ENCODE assay signal across 8 mouse cellular contexts in the genomic region with DNA sequence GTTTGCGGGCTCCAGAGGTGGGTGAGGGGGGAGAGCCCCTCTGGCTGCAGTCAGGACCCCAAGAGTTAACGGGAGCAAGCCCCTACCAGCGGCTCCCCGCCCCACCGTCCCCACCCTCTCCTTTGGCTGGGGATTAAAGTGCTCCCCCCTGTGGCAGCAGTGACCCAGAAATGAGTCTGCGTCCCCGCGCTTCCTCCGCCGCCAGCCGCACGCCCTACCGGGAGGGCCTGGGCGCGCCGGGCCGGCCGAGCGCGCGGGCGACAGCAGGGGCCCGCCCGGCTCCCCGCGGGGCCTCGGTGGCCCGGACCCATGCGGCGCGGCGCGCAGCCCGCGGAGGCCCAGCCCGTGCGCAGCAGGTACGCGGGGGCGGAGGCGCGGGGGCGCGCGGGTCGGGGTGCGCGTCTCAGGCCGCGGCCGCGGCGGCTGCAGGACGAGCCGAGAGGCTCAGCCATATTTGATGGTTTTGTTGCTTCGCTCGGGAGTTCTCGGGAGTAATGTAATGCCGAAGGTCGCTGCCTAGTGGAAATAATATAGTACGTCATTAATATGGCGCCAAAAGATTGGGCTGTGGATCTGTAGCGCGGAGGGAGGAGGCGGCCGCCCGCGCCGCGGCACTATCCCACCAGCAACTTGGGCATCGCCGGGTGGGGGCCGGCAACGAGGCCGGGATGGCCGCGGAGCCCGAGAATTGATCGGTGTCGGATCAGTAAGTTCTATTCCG. TPM values are rescaled to one million over a fixed set of nuclear protein-coding genes. Genes with fewer than 3 reads are reported as not detected.
DNase-seq lines count a peak whose midpoint lies in the region; ATAC-seq and TF ChIP-seq lines count a peak whose summit lies in the region.

No protein-coding gene starts in this region.

- ATAC-seq in forebrain, embryonic 16.5 days, result peak; percentile 61
- ATAC-seq in lung, embryonic 14.5 days (ENCODE audit: insufficient read depth), result peak; percentile 80

- peak overlapping the region; percentile 94 for H3K9ac ChIP-seq in forebrain, embryonic 16.5 days (replicated peaks; ENCODE audit: low read depth, low read length)
- H3K9ac ChIP-seq in lung, embryonic 14.5 days, result peak overlapping the region; percentile 79

- DNase-seq in ES-CJ7 (ENCODE audit: low read depth, low spot score), result peak; percentile 63
- peak; percentile 76 for DNase-seq in cerebellum, adult 11-12 months
- DNase-seq in heart, postnatal 36 days, result peak; percentile 78 to 89
- peak; percentile 58 to 76 for DNase-seq in layer of hippocampus, adult 2 months (ENCODE audit: low spot score in 2 of 2)
- peak; percentile 90 for DNase-seq in lung, embryonic 14.5 days
- DNase-seq in thymus, adult 18-20 months, result peak; percentile 59 to 69

- peak overlapping the region; percentile 98 for H3K27ac ChIP-seq in forebrain, embryonic 16.5 days (ENCODE audit: low read length)
- peak overlapping the region; percentile 83 for H3K27ac ChIP-seq in layer of hippocampus, adult 2 months
- peak overlapping the region; percentile 93 for H3K27ac ChIP-seq in lung, embryonic 14.5 days (ENCODE audit: low read depth)
- peak overlapping the region; percentile 68 for H3K27ac ChIP-seq in olfactory bulb, adult 2 months (ENCODE audit: insufficient read depth, low read depth, low read length)

- H3K9me3 ChIP-seq in forebrain, embryonic 16.5 days (ENCODE audit: control insufficient read depth, low read length), result no peaks in the 10 kb centered on the region
- H3K9me3 ChIP-seq in lung, embryonic 14.5 days (ENCODE audit: low read depth, low read length), result no peaks in the 10 kb centered on the region

- no peaks in the 10 kb centered on the region for H3K27me3 ChIP-seq in forebrain, embryonic 16.5 days (replicated peaks; ENCODE audit: control insufficient read depth, insufficient read depth, low read length)
- H3K27me3 ChIP-seq in lung, embryonic 14.5 days (ENCODE audit: insufficient read depth, low read length), result no peaks in the 10 kb centered on the region

- peak overlapping the region; percentile 77 for H3K4me2 ChIP-seq in forebrain, embryonic 16.5 days (ENCODE audit: low read length)
- peak overlapping the region; percentile 97 for H3K4me2 ChIP-seq in lung, embryonic 14.5 days

- peak overlapping the region; percentile 84 for H3K4me3 ChIP-seq in forebrain, embryonic 16.5 days (replicated peaks; ENCODE audit: low read length)
- peak overlapping the region; percentile 92 for H3K4me3 ChIP-seq in layer of hippocampus, adult 2 months
- H3K4me3 ChIP-seq in lung, embryonic 14.5 days (ENCODE audit: low read depth, low read length), result peak overlapping the region; percentile 70
- H3K4me3 ChIP-seq in olfactory bulb, adult 2 months (ENCODE audit: insufficient read depth, low read depth, low read length), result peak overlapping the region; percentile 94

- TF ChIP-seq CTCF in layer of hippocampus, adult 2 months (conservative IDR thresholded peaks at IDR 0.05), result peak; percentile 71
- peak; percentile 65 for TF ChIP-seq CTCF in lung, embryonic 14.5 days (IDR thresholded peaks at IDR 0.05; ENCODE audit: low read depth)
- peak; percentile 45; the same call in 1 of the 2 replicates for TF ChIP-seq CTCF in olfactory bulb, adult 2 months (IDR thresholded peaks at IDR 0.05; ENCODE audit: insufficient read depth, low read depth, low read length)

- WGBS in forebrain, embryonic 16.5 days, result 0% methylated on average over 40 of the region's 81 CpGs
- WGBS in lung, embryonic 14.5 days, result under 1% methylated on average over 81 of the region's 81 CpGs
- WGBS in olfactory bulb, adult 2 months, result under 1% methylated on average over 81 of the region's 81 CpGs

- peaks cover 11% of the 10 kb centered on the region for H3K4me1 ChIP-seq in forebrain, embryonic 16.5 days (replicated peaks; ENCODE audit: control insufficient read depth, insufficient read depth, low read length)
- no peaks in the 10 kb centered on the region for H3K4me1 ChIP-seq in lung, embryonic 14.5 days (ENCODE audit: insufficient read depth)
- peaks cover 3% of the 10 kb centered on the region for H3K4me1 ChIP-seq in olfactory bulb, adult 2 months (ENCODE audit: control insufficient read depth, insufficient read depth, low read length)

- H3K36me3 ChIP-seq in forebrain, embryonic 16.5 days (ENCODE audit: control insufficient read depth, insufficient read depth), result no peaks in the 10 kb centered on the region
- H3K36me3 ChIP-seq in lung, embryonic 14.5 days (ENCODE audit: insufficient read depth), result no peaks in the 10 kb centered on the region

- intact Hi-C loops in heart, postnatal 36 days (cut with DNase I), result loop anchor here (5.0 kb wide), 5 partner anchors 66 to 381 kb away; no protein-coding TSS in a partner anchor

- peak; percentile 28; the same call in 1 of the 2 replicates for TF ChIP-seq POLR2A in olfactory bulb, adult 2 months (IDR thresholded peaks at IDR 0.05; ENCODE audit: insufficient read depth, low read depth, low read length)

RNA-seq across cellular contexts. Expression of gene Jade1, which starts 7.8 kb away (rescaled TPM):
- polyA plus RNA-seq in forebrain, embryonic 16.5 days (2015; fragmentation: Nextera tagmentation; extraction: Ambion mirVana), result 20.7 and 23.6 TPM in 2 replicates
- 10 to 100 TPM; 30.2 to 41.1 TPM for total RNA-seq in heart, postnatal 36 days (2021)
- total RNA-seq in layer of hippocampus, adult 2 months (2021), result 10 to 100 TPM; 34.4 to 35.9 TPM
- polyA plus RNA-seq in lung, embryonic 14.5 days (2014; fragmentation: Nextera tagmentation; extraction: Ambion mirVana), result 10.3 and 10.5 TPM in 2 replicates
- not detected in 2 replicates for polyA plus RNA-seq in olfactory bulb, adult 2 months (2012; ENCODE audit: insufficient read depth, insufficient read length, low replicate concordance, missing spikeins)

Comparison
In these comparisons a context has a peak if more than half of its experiments do, and no peak if none do; other contexts are left out.
1. Peak in every context shown above with its lines: DNase-seq, ATAC-seq, H3K4me3 ChIP-seq and H3K27ac ChIP-seq.